Mouse (Mus musculus): Measurements from ENCODE around the gene Spsb1.

The Spsb1 gene

GRCm38 (mm10) chr4:149953621-149954481 lies 992 bp downstream of the Spsb1 start:
- peak; percentile 78 to 81 for DNase-seq (ENCODE audit: low spot score in 2 of 2)

GRCm38 (mm10) chr4:149952201-149952600 lies 2.6 kb downstream of the Spsb1 start:
- DNase-seq (ENCODE audit: low spot score in 2 of 2) = no peak

GRCm38 (mm10) chr4:149951201-149951600 lies 3.6 kb downstream of the Spsb1 start:
- no peak for DNase-seq (ENCODE audit: low spot score in 2 of 2)

DNA sequence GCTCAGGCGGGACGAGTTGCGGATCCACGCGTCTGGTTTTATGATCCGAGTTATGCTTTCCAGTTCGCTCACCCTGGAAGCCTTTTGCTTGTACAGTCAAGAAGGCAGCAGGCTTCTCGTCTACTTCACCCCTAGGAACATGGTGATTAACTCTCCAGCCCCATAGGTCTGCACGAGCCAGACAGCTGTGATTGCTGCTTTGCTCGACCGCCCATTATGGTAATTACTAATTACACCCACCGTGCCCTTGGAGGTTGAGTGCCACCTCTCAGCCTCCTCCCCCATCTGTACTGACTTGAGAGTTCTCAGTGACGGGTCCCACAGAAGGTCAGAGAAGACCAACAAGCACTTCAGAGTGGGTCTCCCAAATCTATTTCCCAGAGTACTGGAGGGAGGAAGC lies 5.2 kb downstream of the Spsb1 start:
- DNase-seq (ENCODE audit: low spot score in 2 of 2) = no peak

GRCm38 (mm10) chr4:149948119-149948518 lies 6.7 kb downstream of the Spsb1 start:
- DNase-seq (ENCODE audit: low spot score in 2 of 2) = peak in 1 of 2 experiments; percentile 59

GRCm38 (mm10) chr4:149947396-149947795 lies 7.4 kb downstream of the Spsb1 start:
- no peak for DNase-seq (ENCODE audit: low spot score in 2 of 2)

DNA sequence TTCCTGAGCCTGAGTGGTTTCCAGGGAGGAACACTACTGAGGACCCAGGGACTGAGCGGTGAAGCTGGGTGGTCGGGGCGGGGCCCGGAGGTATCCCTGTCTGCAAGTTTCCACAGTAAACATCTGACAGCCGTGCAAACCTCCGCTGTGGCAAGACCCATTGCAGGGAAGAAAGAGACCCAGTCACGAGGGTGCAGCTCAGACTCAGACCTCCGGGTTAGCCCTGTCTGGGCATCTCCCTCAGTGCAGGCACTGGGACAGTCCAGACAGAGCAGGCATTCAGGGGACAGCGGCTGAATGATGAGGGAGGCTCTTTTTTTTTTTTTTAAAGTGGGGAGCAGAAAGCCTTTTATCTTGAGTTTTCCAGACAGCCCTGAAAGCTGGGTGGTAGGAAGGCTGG lies 9.6 kb downstream of the Spsb1 start:
- peak; percentile 64 to 65 for DNase-seq (ENCODE audit: low spot score in 2 of 2)

GRCm38 (mm10) chr4:149944214-149944613 lies 10.6 kb downstream of the Spsb1 start:
- no peak for DNase-seq (ENCODE audit: low spot score in 2 of 2)

DNA sequence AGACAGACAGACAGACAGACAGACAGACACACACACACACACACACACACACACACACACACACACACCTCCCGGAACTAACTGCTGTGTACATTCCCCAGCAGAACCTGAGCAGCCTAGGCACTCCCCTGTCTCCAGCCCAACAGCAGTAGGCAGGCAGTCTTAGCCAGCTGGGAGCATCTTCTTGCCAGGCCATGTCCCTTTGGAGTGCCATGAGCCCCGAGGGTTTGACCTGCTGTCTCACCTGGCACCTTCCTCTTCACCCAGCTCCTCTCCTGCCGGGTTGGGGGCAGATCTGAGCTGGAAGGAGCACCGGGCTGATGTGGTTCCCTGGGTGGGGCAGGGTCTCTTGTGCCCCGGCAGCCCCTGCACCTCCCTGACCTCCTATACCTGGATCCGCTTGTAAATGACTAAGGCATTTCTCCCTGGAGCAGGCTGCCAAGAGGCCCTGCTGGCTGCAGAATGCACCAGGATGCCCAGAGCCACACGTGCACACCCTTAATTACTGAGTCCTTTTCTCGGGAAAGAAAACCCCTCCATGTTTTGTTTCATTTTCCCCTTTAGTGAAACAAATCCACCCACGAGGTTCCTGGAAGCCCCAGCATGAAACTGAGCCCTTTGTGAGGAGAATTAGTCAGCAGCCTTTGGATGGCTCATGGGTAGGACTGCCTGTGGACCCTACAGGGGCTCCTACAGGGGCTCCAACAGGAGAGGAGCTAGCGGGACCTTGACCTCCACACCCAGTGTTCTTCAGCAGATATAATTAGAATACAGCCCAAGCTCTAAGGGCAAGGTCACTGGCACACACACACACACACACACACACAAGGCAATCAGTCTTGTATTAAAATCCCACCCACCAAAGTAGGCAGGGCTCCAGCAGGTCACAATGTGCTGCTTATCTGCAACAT lies 11.8 kb downstream of the Spsb1 start:
- no peak for DNase-seq (ENCODE audit: low spot score in 2 of 2)

- DNase-seq (ENCODE audit: low spot score in 2 of 2) = no peak
These were observed 13.6 kb downstream of the Spsb1 start for GRCm38 (mm10) chr4:149941067-149941755.

DNA sequence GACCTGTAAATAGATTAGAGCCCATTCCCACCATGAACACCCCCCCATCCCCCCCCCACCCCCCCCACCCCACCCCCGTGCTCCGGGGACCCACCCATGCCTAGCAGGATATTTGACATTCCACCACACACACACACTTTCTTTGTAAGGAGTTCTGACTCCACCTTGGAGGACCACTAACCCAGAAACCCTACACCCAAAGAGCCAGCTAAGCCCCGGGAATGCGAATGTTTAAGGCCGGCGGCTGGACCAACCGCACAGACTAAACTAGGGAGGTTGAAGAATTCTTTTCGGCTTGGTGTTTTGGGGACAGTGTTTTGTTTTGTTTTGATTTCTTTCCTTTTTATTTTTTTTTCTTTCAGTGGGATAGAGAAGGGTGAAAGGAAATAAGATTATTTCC lies 16.1 kb downstream of the Spsb1 start:
- DNase-seq (ENCODE audit: low spot score in 2 of 2) = no peak

DNA sequence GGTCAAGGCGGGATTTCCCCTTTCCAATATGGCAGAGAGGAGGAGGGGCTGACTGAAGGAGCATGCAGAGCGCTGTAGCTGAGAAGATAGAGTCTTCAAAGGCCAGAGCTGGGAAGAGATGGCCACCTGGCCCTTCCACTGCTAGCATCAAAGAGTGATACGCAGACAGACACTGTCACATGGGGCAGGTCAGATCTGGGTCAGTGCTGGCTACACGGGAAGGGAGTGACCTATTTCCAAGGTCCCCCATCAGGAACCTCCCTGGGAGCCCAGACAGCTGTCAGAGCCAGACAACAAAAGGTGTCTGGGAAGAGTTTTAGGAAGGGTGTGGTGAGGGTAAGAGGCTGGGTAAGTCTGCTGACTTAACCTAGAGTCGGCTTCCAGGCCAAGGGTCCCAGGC lies 17.9 kb downstream of the Spsb1 start:
- no peak for DNase-seq (ENCODE audit: low spot score in 2 of 2)

GRCm38 (mm10) chr4:149935470-149935869 lies 19.4 kb downstream of the Spsb1 start:
- no peak for DNase-seq (ENCODE audit: low spot score in 2 of 2)

GRCm38 (mm10) chr4:149933519-149934245 lies 21.2 kb downstream of the Spsb1 start:
- DNase-seq (ENCODE audit: low spot score in 2 of 2) = no peak

GRCm38 (mm10) chr4:149933025-149933424 lies 21.8 kb downstream of the Spsb1 start:
- no peak for DNase-seq (ENCODE audit: low spot score in 2 of 2)

DNA sequence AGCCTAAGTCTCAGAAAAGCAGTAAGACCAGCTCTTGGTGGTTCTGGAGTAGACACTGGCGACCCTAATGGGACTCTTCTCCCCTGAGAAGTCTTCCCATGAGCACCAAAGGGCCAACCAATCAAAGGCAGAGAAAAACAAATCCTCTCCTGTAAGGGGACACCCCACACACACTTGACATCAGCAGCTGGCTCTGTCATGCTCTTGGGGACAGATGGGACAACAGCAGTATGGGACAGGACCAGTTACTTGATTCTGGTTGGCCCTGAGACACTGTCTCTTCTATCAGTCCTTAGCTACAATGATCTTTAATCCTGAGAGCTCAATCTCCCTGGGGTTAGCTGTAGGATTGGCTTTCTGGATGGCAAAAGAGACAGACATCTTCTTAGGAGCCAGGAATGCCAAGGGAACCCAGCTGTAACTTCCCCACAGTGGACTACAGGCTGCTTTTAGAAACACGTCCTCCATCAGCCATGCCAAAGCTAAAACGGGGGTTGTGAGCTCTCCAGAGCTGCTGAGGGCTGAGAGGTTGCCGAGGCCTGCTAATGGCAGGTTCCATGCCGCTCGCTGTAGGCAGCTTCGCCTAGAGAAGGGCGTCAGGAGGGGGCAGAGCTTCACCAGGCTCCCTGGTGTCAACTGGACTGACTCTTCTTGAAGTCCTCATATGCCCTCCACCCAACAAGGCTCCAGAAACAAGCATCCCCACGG lies 22.6 kb downstream of the Spsb1 start:
- no peak for DNase-seq (ENCODE audit: low spot score in 2 of 2)

DNA sequence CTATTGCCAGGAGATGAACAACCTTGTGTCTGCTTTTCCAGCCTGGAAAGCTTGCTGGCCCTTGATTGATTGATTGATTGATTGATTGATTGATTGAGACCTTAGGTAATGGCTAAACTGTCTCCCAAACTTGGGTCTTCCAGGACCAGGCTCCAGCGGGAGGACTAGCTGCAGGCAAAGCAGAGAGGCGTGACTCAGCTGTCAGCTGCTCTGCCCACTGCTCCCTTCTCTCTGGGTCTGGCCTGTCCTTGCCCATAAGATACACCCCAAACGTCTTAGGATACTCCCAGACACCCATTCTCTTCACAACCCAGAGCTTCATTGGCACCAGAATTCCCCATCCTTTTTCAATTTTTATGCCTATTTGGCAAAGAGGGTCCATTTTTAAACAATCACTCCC lies 24.1 kb downstream of the Spsb1 start:
- no peak for DNase-seq (ENCODE audit: low spot score in 2 of 2)

DNA sequence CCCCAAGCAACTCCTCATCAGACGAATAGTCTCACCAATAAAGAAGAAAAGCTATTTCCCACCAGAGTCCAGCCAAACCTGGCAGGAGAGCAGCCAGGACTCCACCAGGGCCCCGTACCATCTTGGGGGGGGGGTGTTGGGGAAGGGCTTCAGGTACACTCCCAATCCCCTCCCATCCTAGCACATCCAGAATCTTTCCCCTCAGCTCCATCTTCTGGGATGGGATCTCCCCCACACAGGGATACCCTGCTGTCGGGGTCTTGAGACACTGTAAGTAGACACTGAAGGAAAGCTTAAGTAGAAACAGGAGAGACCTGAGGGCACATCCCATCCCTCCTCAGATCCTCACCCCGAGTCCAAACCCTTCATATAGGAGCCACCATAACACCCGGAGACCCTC lies 31.8 kb downstream of the Spsb1 start:
- no peak for DNase-seq (ENCODE audit: low spot score in 2 of 2)

GRCm38 (mm10) chr4:149922121-149922718 lies 32.6 kb downstream of the Spsb1 start:
- DNase-seq (ENCODE audit: low spot score in 2 of 2) = peak; percentile 42 to 44

DNA sequence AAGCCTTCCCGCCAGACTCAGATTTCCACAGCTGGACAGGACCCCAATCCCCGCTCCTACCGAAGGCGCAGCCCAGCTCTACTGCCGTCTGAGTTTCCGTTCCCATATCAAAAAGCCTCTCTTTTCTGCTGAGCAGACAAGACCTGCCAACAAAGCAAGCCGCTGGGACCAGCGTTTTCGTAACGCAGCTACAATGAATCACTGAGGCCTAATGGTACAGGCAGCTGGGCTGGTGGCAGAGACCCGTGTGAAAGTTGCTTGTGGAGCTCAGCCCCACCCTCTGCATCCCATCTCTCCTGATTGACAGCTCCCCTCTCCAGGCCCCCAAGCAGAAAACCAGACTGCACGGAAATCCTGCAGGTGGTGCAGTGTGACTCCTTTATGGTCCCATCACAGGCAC lies 34.0 kb downstream of the Spsb1 start:
- no peak for DNase-seq (ENCODE audit: low spot score in 2 of 2)

Data from right cerebral cortex, postnatal 10 days (tissue).